Mouse (Mus musculus) spleen, postnatal 0 days (tissue): ENCODE data around the gene Vmn2r113. TPM values are rescaled to one million over a fixed set of nuclear protein-coding genes. Genes with fewer than 3 reads are reported as not detected.

ENCODE experiments used
- polyA plus RNA-seq: library from polyadenylated mRNA; unstranded; fragments of >200 nt; fragmentation: Nextera tagmentation; extraction: Ambion mirVana; gene quantifications from 2 replicates; pipeline ENCODE4 v1.2.1, GENCODE M21; 2015

Vmn2r113 gene
- not detected in 2 replicates for polyA plus RNA-seq

DNA sequence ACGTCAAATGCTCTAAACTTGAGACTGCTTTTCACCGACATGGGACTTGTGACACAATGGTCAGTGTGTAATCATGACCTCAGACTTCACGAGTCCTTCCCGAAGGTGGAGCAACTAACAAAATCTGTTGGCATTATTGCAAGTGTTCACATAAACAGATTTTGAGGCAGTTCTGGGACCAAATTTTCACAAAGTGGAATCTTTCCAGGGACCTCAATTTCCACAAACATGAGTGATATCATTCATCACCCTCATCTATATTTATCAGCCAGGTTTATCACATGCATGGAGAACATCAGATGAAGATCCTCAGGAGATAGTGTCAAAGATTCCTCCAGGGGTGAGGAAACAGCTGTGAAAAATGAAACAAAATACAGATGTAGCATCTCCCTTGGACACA is at the start of gene Vmn2r113:
TSS of gene Vmn2r113 (plus strand) at position 301 of the 400 bp plus-strand sequence.

Other genes with a start within 250 kb of the Vmn2r113 start
- gene Zfp945, start 75.8 kb upstream of the Vmn2r113 start, polyA plus RNA-seq = 8.0 and 10.5 TPM in 2 replicates
- gene Vmn2r-ps130, start 118.2 kb downstream of the Vmn2r113 start, polyA plus RNA-seq = not detected in 2 replicates